Mouse (Mus musculus): ENCODE results near the gene Pole4. TPM values are rescaled to one million over a fixed set of nuclear protein-coding genes. Genes with fewer than 3 reads are reported as not detected.
A peak's percentile ranks its signal among the peaks of the same experiment; 100 is the strongest.
"Not testable (repeated sequence)": the region's sequence is repeated elsewhere in the genome, so short reads cannot be mapped to it uniquely, and the experiment has no call there.

The Pole4 gene
- polyA plus RNA-seq, 1 experiment from 2014 or later = 89.2 TPM

GRCm38 (mm10) chr6:82625331-82625730 lies 79.8 kb downstream of the Pole4 start:
- H3K27ac ChIP-seq (replicated peaks); H3K4me2 ChIP-seq (replicated peaks); H3K36me3 ChIP-seq; ATAC-seq (ENCODE audit: insufficient number of reproducible peaks, low FRiP score, low TSS enrichment, low read depth); H3K4me3 ChIP-seq (replicated peaks); H3K9me3 ChIP-seq (replicated peaks); H3K4me1 ChIP-seq; H3K9ac ChIP-seq; H3K27me3 ChIP-seq: not testable (repeated sequence)
- 96% methylated on average over 7 of the region's 8 CpGs for WGBS

- Histone ChIP-seq H3K9me3 (replicated peaks) (no peaks in the 10 kb centered on the region), H3K27me3 (no peaks in the 10 kb centered on the region), H3K4me2 (replicated peaks) (no peak overlapping the region), H3K27ac (replicated peaks) (no peak overlapping the region), H3K36me3 (no peaks in the 10 kb centered on the region), H3K4me3 (replicated peaks) (no peak overlapping the region), H3K4me1 (no peaks in the 10 kb centered on the region), H3K9ac (no peak overlapping the region)
- WGBS = 48% methylated on average over 4 of the region's 4 CpGs
- ATAC-seq (ENCODE audit: insufficient number of reproducible peaks, low FRiP score, low TSS enrichment, low read depth) = no peak
Observed at GRCm38 (mm10) chr6:82613201-82613600, 92.0 kb downstream of the Pole4 start.

- Histone ChIP-seq H3K36me3 (no peaks in the 10 kb centered on the region), H3K4me2 (replicated peaks) (no peak overlapping the region), H3K4me1 (no peaks in the 10 kb centered on the region), H3K27ac (replicated peaks) (no peak overlapping the region), H3K27me3 (no peaks in the 10 kb centered on the region), H3K9ac (no peak overlapping the region), H3K4me3 (replicated peaks) (no peak overlapping the region), H3K9me3 (replicated peaks) (no peaks in the 10 kb centered on the region)
- ATAC-seq (ENCODE audit: insufficient number of reproducible peaks, low FRiP score, low TSS enrichment, low read depth) = peak; percentile 57; the same call in 1 of the 2 replicates
- 60% methylated on average over 9 of the region's 9 CpGs for WGBS
Observed at GRCm38 (mm10) chr6:82611049-82611448, 94.1 kb downstream of the Pole4 start.

- Histone ChIP-seq H3K9me3 (replicated peaks) (no peaks in the 10 kb centered on the region), H3K4me1 (no peaks in the 10 kb centered on the region), H3K27ac (replicated peaks) (no peak overlapping the region), H3K36me3 (no peaks in the 10 kb centered on the region), H3K4me3 (replicated peaks) (no peak overlapping the region), H3K9ac (no peak overlapping the region), H3K27me3 (no peaks in the 10 kb centered on the region), H3K4me2 (replicated peaks) (no peak overlapping the region)
- ATAC-seq (ENCODE audit: insufficient number of reproducible peaks, low FRiP score, low TSS enrichment, low read depth) = no peak
- 70% methylated on average over 7 of the region's 7 CpGs for WGBS
Observed at GRCm38 (mm10) chr6:82609339-82609926, 95.7 kb downstream of the Pole4 start.

- no peak overlapping the region for H3K9ac ChIP-seq
- no peak for ATAC-seq (ENCODE audit: insufficient number of reproducible peaks, low FRiP score, low TSS enrichment, low read depth)
- no peaks in the 10 kb centered on the region for H3K9me3 ChIP-seq (replicated peaks)
- no peaks in the 10 kb centered on the region for H3K4me1 ChIP-seq
- H3K36me3 ChIP-seq = no peaks in the 10 kb centered on the region
- no peak overlapping the region for H3K27ac ChIP-seq (replicated peaks)
- no peak overlapping the region for H3K4me2 ChIP-seq (replicated peaks)
- 93% methylated on average over 4 of the region's 4 CpGs for WGBS
- H3K4me3 ChIP-seq (replicated peaks) = no peak overlapping the region
- H3K27me3 ChIP-seq = no peaks in the 10 kb centered on the region
Observed at GRCm38 (mm10) chr6:82608756-82609155, 96.4 kb downstream of the Pole4 start.

GRCm38 (mm10) chr6:82604791-82605190 lies 100.4 kb downstream of the Pole4 start:
- Histone ChIP-seq H3K4me1 (no peaks in the 10 kb centered on the region), H3K4me2 (replicated peaks) (no peak overlapping the region), H3K36me3 (no peaks in the 10 kb centered on the region), H3K27ac (replicated peaks) (no peak overlapping the region), H3K4me3 (replicated peaks) (no peak overlapping the region), H3K9ac (no peak overlapping the region), H3K9me3 (replicated peaks) (no peaks in the 10 kb centered on the region), H3K27me3 (no peaks in the 10 kb centered on the region)
- 43% methylated on average over 8 of the region's 8 CpGs for WGBS
- no peak for ATAC-seq (ENCODE audit: insufficient number of reproducible peaks, low FRiP score, low TSS enrichment, low read depth)

GRCm38 (mm10) chr6:82603665-82604064 lies 101.5 kb downstream of the Pole4 start:
- ATAC-seq (ENCODE audit: insufficient number of reproducible peaks, low FRiP score, low TSS enrichment, low read depth) = no peak
- H3K27ac ChIP-seq (replicated peaks) = no peak overlapping the region
- no peak overlapping the region for H3K9ac ChIP-seq
- no peaks in the 10 kb centered on the region for H3K36me3 ChIP-seq
- H3K9me3 ChIP-seq (replicated peaks) = no peaks in the 10 kb centered on the region
- no peaks in the 10 kb centered on the region for H3K27me3 ChIP-seq
- WGBS = 47% methylated on average over 2 of the region's 2 CpGs
- no peaks in the 10 kb centered on the region for H3K4me1 ChIP-seq
- no peak overlapping the region for H3K4me2 ChIP-seq (replicated peaks)
- H3K4me3 ChIP-seq (replicated peaks) = no peak overlapping the region

- Histone ChIP-seq H3K27me3 (no peaks in the 10 kb centered on the region), H3K4me3 (replicated peaks) (no peak overlapping the region), H3K4me2 (replicated peaks) (no peak overlapping the region), H3K27ac (replicated peaks) (no peak overlapping the region), H3K9ac (no peak overlapping the region), H3K9me3 (replicated peaks) (no peaks in the 10 kb centered on the region), H3K36me3 (no peaks in the 10 kb centered on the region), H3K4me1 (no peaks in the 10 kb centered on the region)
- WGBS = 87% methylated on average over 9 of the region's 9 CpGs
- ATAC-seq (ENCODE audit: insufficient number of reproducible peaks, low FRiP score, low TSS enrichment, low read depth) = no peak
Observed at GRCm38 (mm10) chr6:82603228-82603627, 101.9 kb downstream of the Pole4 start.

- H3K27ac ChIP-seq (replicated peaks) = no peak overlapping the region
- WGBS = 82% methylated on average over 8 of the region's 8 CpGs
- no peaks in the 10 kb centered on the region for H3K9me3 ChIP-seq (replicated peaks)
- no peak overlapping the region for H3K4me2 ChIP-seq (replicated peaks)
- H3K36me3 ChIP-seq = no peaks in the 10 kb centered on the region
- no peaks in the 10 kb centered on the region for H3K4me1 ChIP-seq
- H3K4me3 ChIP-seq (replicated peaks) = no peak overlapping the region
- no peak overlapping the region for H3K9ac ChIP-seq
- ATAC-seq (ENCODE audit: insufficient number of reproducible peaks, low FRiP score, low TSS enrichment, low read depth) = no peak
- no peaks in the 10 kb centered on the region for H3K27me3 ChIP-seq
Observed at GRCm38 (mm10) chr6:82595461-82596090, 109.6 kb downstream of the Pole4 start.

- no peak overlapping the region for H3K9ac ChIP-seq
- H3K4me3 ChIP-seq (replicated peaks) = no peak overlapping the region
- H3K36me3 ChIP-seq = no peaks in the 10 kb centered on the region
- ATAC-seq (ENCODE audit: insufficient number of reproducible peaks, low FRiP score, low TSS enrichment, low read depth) = no peak
- WGBS = 82% methylated on average over 7 of the region's 7 CpGs
- no peaks in the 10 kb centered on the region for H3K4me1 ChIP-seq
- H3K4me2 ChIP-seq (replicated peaks) = no peak overlapping the region
- H3K27ac ChIP-seq (replicated peaks) = no peak overlapping the region
- no peaks in the 10 kb centered on the region for H3K9me3 ChIP-seq (replicated peaks)
- no peaks in the 10 kb centered on the region for H3K27me3 ChIP-seq
Observed at GRCm38 (mm10) chr6:82589387-82589786, 115.8 kb downstream of the Pole4 start.

- H3K4me2 ChIP-seq (replicated peaks) = no peak overlapping the region
- WGBS = 56% methylated on average over 6 of the region's 6 CpGs
- no peak overlapping the region for H3K27ac ChIP-seq (replicated peaks)
- no peak overlapping the region for H3K4me3 ChIP-seq (replicated peaks)
- no peak overlapping the region for H3K9ac ChIP-seq
- no peak for ATAC-seq (ENCODE audit: insufficient number of reproducible peaks, low FRiP score, low TSS enrichment, low read depth)
- no peaks in the 10 kb centered on the region for H3K36me3 ChIP-seq
- H3K9me3 ChIP-seq (replicated peaks) = no peaks in the 10 kb centered on the region
- H3K4me1 ChIP-seq = no peaks in the 10 kb centered on the region
- H3K27me3 ChIP-seq = no peaks in the 10 kb centered on the region
Observed at GRCm38 (mm10) chr6:82585396-82585795, 119.8 kb downstream of the Pole4 start.

- Histone ChIP-seq H3K4me3 (replicated peaks) (no peak overlapping the region), H3K36me3 (no peaks in the 10 kb centered on the region), H3K9me3 (replicated peaks) (no peaks in the 10 kb centered on the region), H3K27me3 (no peaks in the 10 kb centered on the region), H3K4me2 (replicated peaks) (no peak overlapping the region), H3K4me1 (no peaks in the 10 kb centered on the region), H3K27ac (replicated peaks) (no peak overlapping the region), H3K9ac (no peak overlapping the region)
- 65% methylated on average over 5 of the region's 5 CpGs for WGBS
- no peak for ATAC-seq (ENCODE audit: insufficient number of reproducible peaks, low FRiP score, low TSS enrichment, low read depth)
Observed at GRCm38 (mm10) chr6:82575445-82575844, 129.7 kb downstream of the Pole4 start.
